Mouse (Mus musculus) C2C12 (cell line): ENCODE results near the gene 1700017B05Rik.
"Not testable (repeated sequence)": the region's sequence is repeated elsewhere in the genome, so short reads cannot be mapped to it uniquely, and the experiment has no call there.

Experiments
- CEBPB ChIP-seq: IDR thresholded peaks from one replicate; pipeline ENCODE4 v1.6.1; 2011; ENCODE audit warnings: low read depth, mild to moderate bottlenecking, control low read depth, moderate library complexity
- CTCF ChIP-seq: IDR thresholded peaks from one replicate; pipeline ENCODE4 v1.5.1; 2011; ENCODE audit not compliant: control insufficient read depth, insufficient read depth, insufficient read length
- FOSL1 ChIP-seq: IDR thresholded peaks from one replicate; pipeline ENCODE4 v1.8.0; 2011; ENCODE audit warnings: mild to moderate bottlenecking, low read length; ENCODE audit not compliant: poor library complexity, insufficient read depth, severe bottlenecking
- MAX ChIP-seq: IDR thresholded peaks from one replicate; pipeline ENCODE4 v1.6.1; 2011; ENCODE audit warnings: mild to moderate bottlenecking, control low read depth
- MYOD1 ChIP-seq: IDR thresholded peaks from one replicate; pipeline ENCODE4 v1.6.1; 2011; ENCODE audit warnings: low read depth; ENCODE audit not compliant: control insufficient read depth, insufficient read length
- MYOG ChIP-seq: IDR thresholded peaks from one replicate; pipeline ENCODE4 v1.6.1; 2011; ENCODE audit not compliant: control insufficient read depth, insufficient read length; ENCODE audit errors: extremely low read depth
- USF1 ChIP-seq: IDR thresholded peaks from one replicate; pipeline ENCODE4 v1.6.1; 2011; ENCODE audit warnings: low read depth, mild to moderate bottlenecking, control low read depth, moderate library complexity

DNA sequence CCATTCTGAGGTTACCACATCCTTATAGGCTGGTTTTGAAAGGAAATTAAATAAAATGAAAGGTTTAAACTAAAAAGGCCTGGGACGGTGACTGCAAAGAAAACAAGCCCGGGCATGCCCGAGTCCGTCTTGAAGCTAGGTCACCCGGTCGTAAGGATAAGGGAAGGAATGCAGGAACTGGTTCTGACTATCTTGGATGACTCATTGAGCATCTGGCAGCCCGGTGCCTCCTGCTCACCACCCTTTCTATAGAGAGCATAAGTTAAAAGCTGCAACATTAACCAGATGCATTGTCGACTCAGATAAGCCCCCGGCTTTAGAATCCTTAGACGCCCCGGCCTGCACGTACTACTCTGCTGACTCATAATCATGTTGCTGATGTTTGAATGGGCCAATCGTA, 58.8 kb downstream of the 1700017B05Rik start:
- not testable (repeated sequence) for TF ChIP-seq CTCF, MYOG, CEBPB, MAX, USF1, FOSL1, MYOD1
